Mouse (Mus musculus) kidney, adult 8-10 months (tissue): ENCODE data around the gene Thap12.

Experiments
- DNase-seq, 2 experiments: peaks; one replicate each; pipeline ENCODE4 v3.0.0; 2022

Thap12 gene

DNA sequence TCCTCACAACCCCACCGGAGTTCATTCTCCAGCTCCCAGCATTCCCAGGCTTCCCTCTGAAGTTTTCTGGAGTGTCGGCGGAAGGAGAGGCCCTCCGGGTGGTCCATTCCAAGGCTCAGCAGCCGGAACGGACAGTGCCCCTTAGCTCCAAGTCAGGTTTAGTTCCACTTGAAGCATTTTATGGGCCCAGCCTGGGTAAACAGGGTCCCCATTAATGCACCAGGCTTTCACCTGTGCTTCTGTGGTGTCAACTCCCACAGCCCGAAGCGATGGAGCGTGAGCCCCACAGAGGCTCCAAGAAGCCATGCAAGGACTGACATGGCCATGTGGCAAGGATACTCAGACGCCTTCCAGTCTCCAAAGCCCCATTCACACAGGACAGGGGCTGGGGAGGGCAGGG, 61.0 kb downstream of the Thap12 start:
- DNase-seq = no peak

DNA sequence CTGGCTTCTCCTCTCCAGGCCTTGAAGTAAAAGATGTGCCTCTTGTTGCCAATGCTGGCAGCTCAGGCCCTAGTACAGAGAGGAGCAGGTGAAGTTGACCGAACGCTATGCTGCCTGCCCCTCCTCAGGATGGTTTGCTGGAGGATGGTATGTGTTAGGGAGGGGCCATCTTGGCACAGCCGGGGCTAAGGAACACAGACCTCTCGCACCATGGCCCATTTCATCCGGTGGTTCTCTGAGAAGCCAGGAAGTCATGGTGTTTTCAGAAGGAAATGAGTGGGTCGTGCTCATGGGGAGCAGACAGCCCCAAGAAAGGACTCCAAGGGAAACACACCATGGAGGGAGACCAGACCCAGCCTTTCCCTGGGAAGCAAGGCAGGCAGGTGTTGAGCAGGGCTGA, 64.4 kb downstream of the Thap12 start:
- no peak for DNase-seq
